Mouse (Mus musculus) heart, adult 2 months (tissue): ENCODE data around the gene Krt77. TPM values are rescaled to one million over a fixed set of nuclear protein-coding genes. Genes with fewer than 3 reads are reported as not detected.

Experiments used
- DNase-seq, 2 experiments: peaks; one replicate each; pipeline ENCODE4 v3.0.0; 2021
- H3K27ac ChIP-seq: fragments of 200-600 bp; 2 replicates; pipeline ENCODE4 v1.8.1; 2022
- H3K27me3 ChIP-seq: fragments of 200-500 bp; 2 replicates; pipeline ENCODE4 v1.6.1; 2012; ENCODE audit warnings: mild to moderate bottlenecking, low read length, inconsistent platforms, mixed read lengths; ENCODE audit not compliant: control insufficient read depth, insufficient read depth
- H3K36me3 ChIP-seq: fragments of 200-500 bp; 2 replicates; pipeline ENCODE4 v1.6.1; 2012; ENCODE audit warnings: low read length, inconsistent platforms; ENCODE audit not compliant: control insufficient read depth, insufficient read depth
- H3K4me1 ChIP-seq: fragments of 200-500 bp; 2 replicates; pipeline ENCODE4 v1.6.1; 2011; ENCODE audit warnings: low read length; ENCODE audit not compliant: control insufficient read depth, insufficient read depth
- H3K4me3 ChIP-seq: fragments of 200-600 bp; 2 replicates; pipeline ENCODE4 v1.8.1; 2022
- H3K79me2 ChIP-seq: fragments of 200-500 bp; replicated peaks from 2 replicates; pipeline ENCODE4 v1.6.1; 2012; ENCODE audit warnings: mild to moderate bottlenecking, inconsistent platforms, low read length, moderate library complexity, mixed read lengths; ENCODE audit not compliant: control insufficient read depth, insufficient read depth
- H3K9ac ChIP-seq: fragments of 200-500 bp; 2 replicates; pipeline ENCODE4 v1.6.1; 2012; ENCODE audit warnings: low read depth, mild to moderate bottlenecking, control low read depth, inconsistent platforms, low read length, mixed read lengths
- CTCF ChIP-seq: fragments of 200-600 bp; IDR thresholded peaks from 2 replicates; pipeline ENCODE4 v1.8.1; 2022; ENCODE audit warnings: antibody characterized with exemption, mild to moderate bottlenecking, moderate library complexity
- EP300 ChIP-seq: fragments of 200-500 bp; IDR thresholded peaks from 2 replicates; pipeline ENCODE4 v1.6.1; 2011; ENCODE audit warnings: low read depth, low read length, control low read depth; ENCODE audit not compliant: insufficient read depth
- POLR2A ChIP-seq: fragments of 200-500 bp; IDR thresholded peaks from 2 replicates; pipeline ENCODE4 v1.6.1; 2011; ENCODE audit warnings: mild to moderate bottlenecking, low read depth, low read length, control low read depth; ENCODE audit not compliant: insufficient read depth
- WGBS: fragments of 180-500 bp; shearing (Covaris S2); methylation state at CpG from one replicate; pipeline ENCODE4 v1.1.7; 2018; 5-methylcytosine and 5-hydroxymethylcytosine counted together
- intact Hi-C: fragments of 180-260 bp; cut with DNase I; formaldehyde crosslinking; loops from one replicate; pipeline ENCODE4 v1.15.1; 2025
- polyA plus RNA-seq: library from polyadenylated mRNA; depleted of rRNA; stranded (reverse); fragments of >200 nt; gene quantifications from 2 replicates; pipeline ENCODE4 v1.2.3, GENCODE M21; 2012
- total RNA-seq, 2 experiments: library from RNA; stranded (reverse); gene quantifications; 2 replicates each; pipeline ENCODE4 v1.2.3; 2021

Gene Krt77
- total and polyA plus RNA-seq, 3 experiments: 0.31 TPM; not detected in 2

GRCm38 (mm10) chr15:101859735-101860170 lies 9.8 kb downstream of the Krt77 start:
- Histone ChIP-seq H3K27me3 (peaks cover 8% of the 10 kb centered on the region), H3K4me3 (peak overlapping the region; percentile 37), H3K27ac (no peak overlapping the region), H3K79me2 (no peaks in the 10 kb centered on the region), H3K9ac (peak overlapping the region; percentile 43), H3K4me1 (peaks cover 1% of the 10 kb centered on the region; the same call in 1 of the 2 replicates), H3K36me3 (no peaks in the 10 kb centered on the region)
- DNase-seq: peak; percentile 28 to 53
- no peak for TF ChIP-seq POLR2A
- no peak for TF ChIP-seq CTCF
- TF ChIP-seq EP300: no peak
- WGBS: under 1% methylated on average over 33 of the region's 33 CpGs
- intact Hi-C loops: no loop called here

- peaks cover 1% of the 10 kb centered on the region; the same call in 1 of the 2 replicates for H3K4me1 ChIP-seq
- H3K36me3 ChIP-seq: no peaks in the 10 kb centered on the region
- DNase-seq: no peak
- TF ChIP-seq CTCF: no peak
- TF ChIP-seq POLR2A: no peak
- no peak for TF ChIP-seq EP300
- intact Hi-C loops: no loop called here
- H3K79me2 ChIP-seq: no peaks in the 10 kb centered on the region
- no peak overlapping the region for H3K9ac ChIP-seq
- peaks cover 8% of the 10 kb centered on the region for H3K27me3 ChIP-seq
- no peak overlapping the region for H3K27ac ChIP-seq
- WGBS: 14% methylated on average over 11 of the region's 11 CpGs
- no peak overlapping the region for H3K4me3 ChIP-seq
Observed at GRCm38 (mm10) chr15:101858673-101859425, 10.7 kb downstream of the Krt77 start.

- peaks cover 1% of the 10 kb centered on the region; the same call in 1 of the 2 replicates for H3K4me1 ChIP-seq
- no peak for DNase-seq
- intact Hi-C loops: no loop called here
- no peak overlapping the region for H3K4me3 ChIP-seq
- no peaks in the 10 kb centered on the region for H3K36me3 ChIP-seq
- H3K27me3 ChIP-seq: peaks cover 8% of the 10 kb centered on the region
- no peak overlapping the region for H3K27ac ChIP-seq
- TF ChIP-seq POLR2A: no peak
- no peak for TF ChIP-seq EP300
- no peak for TF ChIP-seq CTCF
- H3K79me2 ChIP-seq: no peaks in the 10 kb centered on the region
- no peak overlapping the region for H3K9ac ChIP-seq
- WGBS: 44% methylated on average over 5 of the region's 5 CpGs
Observed at GRCm38 (mm10) chr15:101856696-101857095, 12.8 kb downstream of the Krt77 start.

GRCm38 (mm10) chr15:101855732-101856131 lies 13.8 kb downstream of the Krt77 start:
- no peaks in the 10 kb centered on the region for H3K36me3 ChIP-seq
- H3K79me2 ChIP-seq: no peaks in the 10 kb centered on the region
- H3K27ac ChIP-seq: no peak overlapping the region
- H3K4me3 ChIP-seq: no peak overlapping the region
- intact Hi-C loops: no loop called here
- H3K9ac ChIP-seq: no peak overlapping the region
- WGBS: 44% methylated on average over 3 of the region's 3 CpGs
- H3K27me3 ChIP-seq: peaks cover 4% of the 10 kb centered on the region
- no peak for DNase-seq
- TF ChIP-seq POLR2A: no peak
- TF ChIP-seq CTCF: no peak
- TF ChIP-seq EP300: no peak
- peaks cover 1% of the 10 kb centered on the region; the same call in 1 of the 2 replicates for H3K4me1 ChIP-seq

GRCm38 (mm10) chr15:101854294-101854693 lies 15.2 kb downstream of the Krt77 start:
- Histone ChIP-seq H3K4me1 (peaks cover under 1% of the 10 kb centered on the region; the same call in 1 of the 2 replicates), H3K4me3 (no peak overlapping the region), H3K27ac (no peak overlapping the region), H3K36me3 (no peaks in the 10 kb centered on the region), H3K9ac (no peak overlapping the region), H3K27me3 (no peaks in the 10 kb centered on the region), H3K79me2 (no peaks in the 10 kb centered on the region)
- 16% methylated on average over 5 of the region's 5 CpGs for WGBS
- DNase-seq: no peak
- intact Hi-C loops: no loop called here
- TF ChIP-seq POLR2A: no peak
- no peak for TF ChIP-seq CTCF
- no peak for TF ChIP-seq EP300

GRCm38 (mm10) chr15:101852571-101852970 lies 16.9 kb downstream of the Krt77 start:
- Histone ChIP-seq H3K36me3 (no peaks in the 10 kb centered on the region), H3K4me3 (no peak overlapping the region), H3K4me1 (no peaks in the 10 kb centered on the region), H3K27ac (no peak overlapping the region), H3K9ac (no peak overlapping the region), H3K79me2 (no peaks in the 10 kb centered on the region), H3K27me3 (no peaks in the 10 kb centered on the region)
- intact Hi-C loops: no loop called here
- TF ChIP-seq POLR2A: no peak
- TF ChIP-seq EP300: no peak
- no peak for TF ChIP-seq CTCF
- 41% methylated on average over 5 of the region's 5 CpGs for WGBS
- no peak for DNase-seq
